Mouse (Mus musculus) MEL (cell line): ENCODE measurements around the gene Dao.

Source experiments
- CHD1 ChIP-seq: IDR thresholded peaks from 2 replicates; pipeline ENCODE4 v1.6.1; 2012; ENCODE audit warnings: low read depth, mild to moderate bottlenecking, inconsistent platforms, low read length, improper control_type of control experiment
- MYC ChIP-seq: IDR thresholded peaks from 2 replicates; pipeline ENCODE4 v1.6.1; 2011; ENCODE audit warnings: low read depth, mild to moderate bottlenecking, low read length, improper control_type of control experiment, moderate library complexity

DNA sequence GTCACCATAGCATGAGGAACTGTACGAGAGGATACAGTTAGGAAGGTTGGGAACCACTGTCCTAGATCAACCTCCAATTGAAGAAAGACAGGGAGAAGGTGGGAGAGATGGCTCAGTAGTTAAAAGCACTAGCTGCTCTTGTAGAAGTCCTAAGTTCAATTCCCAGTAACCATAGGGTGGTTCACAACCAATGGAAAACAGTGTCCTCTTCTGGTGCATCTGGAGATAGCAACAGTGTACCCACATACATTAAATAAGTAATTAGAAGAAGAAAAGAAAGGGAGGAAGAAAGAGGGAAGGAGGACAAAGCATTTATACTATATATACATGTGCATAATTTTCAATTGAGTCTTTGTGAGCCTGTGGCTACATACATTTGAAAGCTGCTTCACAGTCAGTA, 41.6 kb downstream of the Dao start:
- no peak for TF ChIP-seq MYC
- TF ChIP-seq CHD1: no peak
